Mouse (Mus musculus): Measurements from ENCODE around the gene Pwwp2b.

DNA sequence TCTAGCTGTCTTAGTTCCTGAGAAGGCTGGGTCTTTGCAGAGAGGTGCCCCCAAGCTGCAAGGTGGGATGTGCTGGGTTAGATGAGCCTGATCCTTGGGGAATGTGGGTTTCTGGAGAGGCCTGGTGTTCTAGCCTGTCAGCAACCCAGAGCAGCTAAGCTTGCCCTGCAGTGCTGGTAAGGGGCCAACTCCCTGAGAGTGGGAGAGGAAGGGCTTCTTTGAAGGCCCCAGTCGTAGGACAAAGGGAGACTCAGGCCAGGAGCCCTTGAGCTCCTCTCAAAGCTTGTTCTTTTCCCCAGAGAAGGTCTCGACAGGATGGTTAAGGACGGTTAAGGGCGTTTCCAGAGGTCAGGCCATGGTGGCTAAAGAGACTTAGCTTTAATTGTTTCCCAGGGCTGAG lies 16.1 kb downstream of the Pwwp2b start:
- TF ChIP-seq CTCF (IDR thresholded peaks at IDR 0.05; ENCODE audit: insufficient read depth, low read depth, low read length) (no peak), POLR2A (IDR thresholded peaks at IDR 0.05; ENCODE audit: insufficient read depth, low read depth, low read length) (no peak)
